Mouse (Mus musculus): ENCODE measurements around the gene Rbms3.

- TF ChIP-seq CTCF (IDR thresholded peaks at IDR 0.05; ENCODE audit: borderline replicate concordance, extremely low read depth, insufficient read depth, insufficient read length), result no peak
- TF ChIP-seq POLR2A (IDR thresholded peaks at IDR 0.05; ENCODE audit: borderline replicate concordance, extremely low read depth, insufficient read depth, insufficient read length, poor library complexity, severe bottlenecking), result no peak
Observed at GRCm38 (mm10) chr9:117319271-117319670, 310.4 kb downstream of the Rbms3 start.

Data from brain, embryonic 14.5 days (tissue).